Mouse (Mus musculus): ENCODE data around the gene Hivep1.

- TF ChIP-seq CTCF (conservative IDR thresholded peaks at IDR 0.05; ENCODE audit: insufficient read depth, insufficient read length, low read depth, low read length) (no peak), POLR2A (IDR thresholded peaks at IDR 0.05; ENCODE audit: low read depth, low read length) (no peak)
Observed at GRCm38 (mm10) chr13:42099523-42099922, 47.7 kb downstream of the Hivep1 start.

Data from kidney, adult 2 months (tissue).